Mouse (Mus musculus) midbrain, postnatal 0 days (tissue): ENCODE results near the gene Tiam2. TPM values are rescaled to one million over a fixed set of nuclear protein-coding genes. Genes with fewer than 3 reads are reported as not detected.

Experiments used
- ATAC-seq: fragments of 200-750 bp; cut with Nextera tagmentation; 2 replicates; pipeline ENCODE4 v1.8.0; 2017; ENCODE audit warnings: moderate number of reproducible peaks, mild to moderate bottlenecking, moderate TSS enrichment, moderate library complexity; ENCODE audit not compliant: low FRiP score
- DNase-seq: peaks from one replicate; pipeline ENCODE4 v3.0.0-alpha.2; 2015; ENCODE audit warnings: low spot score
- H3K27ac ChIP-seq: fragments of 300-500 bp; sonication (generic); 2 replicates; pipeline ENCODE4 v1.5.1; 2014; ENCODE audit warnings: low read depth, mild to moderate bottlenecking, low read length, mixed read lengths
- H3K27me3 ChIP-seq: fragments of 300-500 bp; sonication (generic); 2 replicates; pipeline ENCODE4 v1.6.1; 2014; ENCODE audit warnings: low read length, control low read depth, mixed read lengths; ENCODE audit not compliant: insufficient read depth
- H3K36me3 ChIP-seq: fragments of 300-500 bp; sonication (generic); 2 replicates; pipeline ENCODE4 v1.6.1; 2014; ENCODE audit warnings: low read length, control low read depth, mixed read lengths; ENCODE audit not compliant: insufficient read depth
- H3K4me1 ChIP-seq: fragments of 300-500 bp; sonication (generic); 2 replicates; pipeline ENCODE4 v1.6.1; 2014; ENCODE audit warnings: mild to moderate bottlenecking, control low read depth, antibody characterized with exemption, low read length, mixed read lengths; ENCODE audit not compliant: insufficient read depth
- H3K4me2 ChIP-seq: fragments of 300-500 bp; sonication (generic); 2 replicates; pipeline ENCODE4 v1.6.1; 2014; ENCODE audit warnings: low read depth, mild to moderate bottlenecking, low read length, mixed read lengths; ENCODE audit not compliant: poor library complexity, severe bottlenecking
- H3K4me3 ChIP-seq: fragments of 300-500 bp; sonication (generic); 2 replicates; pipeline ENCODE4 v1.5.1; 2014; ENCODE audit warnings: low read depth, mild to moderate bottlenecking, low read length, moderate library complexity
- H3K9ac ChIP-seq: fragments of 300-500 bp; sonication (generic); replicated peaks from 2 replicates; pipeline ENCODE4 v1.6.1; 2014; ENCODE audit warnings: mild to moderate bottlenecking, low read length, moderate library complexity, mixed read lengths; ENCODE audit not compliant: poor library complexity, severe bottlenecking
- H3K9me3 ChIP-seq: fragments of 300-500 bp; sonication (generic); 2 replicates; pipeline ENCODE4 v1.6.1; 2016; ENCODE audit warnings: low read length, control low read depth
- CTCF ChIP-seq: IDR thresholded peaks from 2 replicates; pipeline ENCODE4 v1.5.1; 2016; ENCODE audit warnings: antibody characterized with exemption, mild to moderate bottlenecking
- WGBS: fragments of 180-500 bp; shearing (Covaris S2); extraction: QIAGEN DNeasy Blood & Tissue Kit; methylation state at CpG from one replicate; pipeline ENCODE4 v1.1.7; 2014; 5-methylcytosine and 5-hydroxymethylcytosine counted together
- polyA plus RNA-seq: library from polyadenylated mRNA; unstranded; fragments of >200 nt; fragmentation: Nextera tagmentation; extraction: Ambion mirVana; gene quantifications from 2 replicates; pipeline ENCODE4 v1.2.1, GENCODE M21; 2015
- total RNA-seq: library from RNA; depleted of rRNA; stranded (reverse); fragments of >200 nt; gene quantifications from 2 replicates; pipeline ENCODE4 v1.2.3, GENCODE M21; 2014; rRNA removed

The Tiam2 gene
- total and polyA plus RNA-seq, 2 experiments from 2014 or later = 1.7 to 6.9 TPM

GRCm38 (mm10) chr17:3558356-3558870 lies 232.0 kb downstream of the Tiam2 start:
- Histone ChIP-seq H3K27me3 (no peaks in the 10 kb centered on the region), H3K4me1 (0 out of 2 replicates have a peak, but pooled peaks cover 2% of the 10 kb centered on the region), H3K4me2 (peak overlapping the region; percentile 66), H3K9ac (no peak overlapping the region), H3K36me3 (no peaks in the 10 kb centered on the region), H3K4me3 (peak overlapping the region; percentile 56), H3K9me3 (no peaks in the 10 kb centered on the region), H3K27ac (no peak overlapping the region; the same call in 1 of the 2 replicates)
- no peak for ATAC-seq
- no peak for TF ChIP-seq CTCF
- 75% methylated on average over 9 of the region's 9 CpGs for whole genome bisulfite sequencing
- no peak for DNase-seq

DNA sequence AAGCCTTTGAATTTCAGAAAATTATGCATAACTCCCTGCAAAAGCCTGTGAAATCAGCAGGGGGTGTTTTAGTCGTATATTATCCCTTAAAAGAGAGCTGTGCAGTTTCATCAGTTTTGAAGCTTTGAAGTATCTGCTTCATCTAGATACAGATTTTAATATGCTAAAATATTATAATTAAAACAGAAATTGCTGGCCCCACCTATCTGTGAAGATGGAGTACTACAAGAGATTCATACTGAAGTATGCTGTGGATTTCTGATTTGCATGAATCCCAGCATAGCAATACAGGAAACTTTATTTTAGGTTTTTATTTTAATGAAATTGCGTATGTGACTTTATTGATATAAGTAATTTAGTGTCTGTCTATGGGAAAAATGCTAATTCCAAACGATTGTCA lies 234.2 kb downstream of the Tiam2 start:
- DNase-seq = peak; percentile 25
- WGBS = 62% methylated on average over 3 of the region's 3 CpGs
- peak; percentile 65 for TF ChIP-seq CTCF

GRCm38 (mm10) chr17:3562405-3562804 lies 236.0 kb downstream of the Tiam2 start:
- ATAC-seq (no peak), DNase-seq (no peak)
- Histone ChIP-seq H3K4me1 (no peaks in the 10 kb centered on the region), H3K27ac (no peak overlapping the region), H3K27me3 (no peaks in the 10 kb centered on the region), H3K9ac (no peak overlapping the region), H3K4me2 (no peak overlapping the region), H3K4me3 (no peak overlapping the region), H3K9me3 (no peaks in the 10 kb centered on the region), H3K36me3 (no peaks in the 10 kb centered on the region)
- peak; percentile 27; the same call in 1 of the 2 replicates for TF ChIP-seq CTCF
- 65% methylated on average over 8 of the region's 8 CpGs for WGBS

More for the DNA sequence above, 234.2 kb downstream of the Tiam2 start:
- Histone ChIP-seq H3K27ac (no peak overlapping the region), H3K4me2 (no peak overlapping the region), H3K9ac (no peak overlapping the region), H3K36me3 (no peaks in the 10 kb centered on the region), H3K9me3 (no peaks in the 10 kb centered on the region), H3K27me3 (no peaks in the 10 kb centered on the region), H3K4me1 (0 out of 2 replicates have a peak, but pooled peaks cover 2% of the 10 kb centered on the region), H3K4me3 (no peak overlapping the region)
- no peak for ATAC-seq

- H3K4me1 ChIP-seq = no peaks in the 10 kb centered on the region
- no peaks in the 10 kb centered on the region for H3K27me3 ChIP-seq
- ATAC-seq (no peak), DNase-seq (peak; percentile 85)
- H3K4me3 ChIP-seq = no peak overlapping the region
- H3K9ac ChIP-seq = no peak overlapping the region
- WGBS = 5% methylated on average over 12 of the region's 12 CpGs
- no peaks in the 10 kb centered on the region for H3K9me3 ChIP-seq
- H3K27ac ChIP-seq = no peak overlapping the region
- no peaks in the 10 kb centered on the region for H3K36me3 ChIP-seq
- H3K4me2 ChIP-seq = no peak overlapping the region
- TF ChIP-seq CTCF = peak; percentile 96
Observed at GRCm38 (mm10) chr17:3570876-3571275, 244.5 kb downstream of the Tiam2 start.

Other genes starting within 250 kb of the Tiam2 start
- gene Scaf8, start 211.6 kb upstream of the Tiam2 start, total RNA-seq = 56.0 and 59.8 TPM in 2 replicates
- 13.4 and 15.8 TPM in 2 replicates for gene Scaf8, start 211.6 kb upstream of the Tiam2 start, polyA plus RNA-seq
- 1.8 TPM in 1 of 2 replicates, not detected in the other for gene Cldn20, start 206.0 kb downstream of the Tiam2 start, total RNA-seq
- 0.25 TPM in 1 of 2 replicates, not detected in the other for gene Cldn20, start 206.0 kb downstream of the Tiam2 start, polyA plus RNA-seq
- gene Tfb1m, start 231.2 kb downstream of the Tiam2 start, total RNA-seq = 9.6 and 12.4 TPM in 2 replicates
- gene Tfb1m, start 231.2 kb downstream of the Tiam2 start, polyA plus RNA-seq = 7.9 and 8.7 TPM in 2 replicates